Mouse (Mus musculus): ENCODE results near the gene Pebp1.

The Pebp1 gene

DNA sequence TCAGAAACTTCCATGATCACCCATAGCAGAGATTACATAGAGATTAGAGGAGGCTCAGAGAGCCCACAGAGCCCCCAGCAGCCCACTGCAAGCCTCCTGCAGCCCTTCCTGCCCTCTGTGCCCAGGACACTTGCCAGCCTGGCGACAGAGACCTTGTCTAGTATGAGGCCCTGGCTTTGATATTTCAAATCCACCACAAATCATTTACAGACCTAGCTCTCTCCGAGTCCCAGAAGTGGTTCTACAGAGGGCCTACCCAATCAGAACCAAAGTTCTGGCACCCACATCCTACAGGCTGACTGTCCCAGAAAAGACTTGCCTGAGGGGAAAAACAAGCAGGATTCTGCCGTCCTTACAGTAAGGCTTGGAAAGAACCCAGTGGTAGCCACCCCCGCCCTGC lies 2.2 kb downstream of the Pebp1 start:
- no peak for DNase-seq (ENCODE audit: low spot score)

- DNase-seq (ENCODE audit: low spot score): no peak
Measured at GRCm38 (mm10) chr5:117284682-117285081, 2.7 kb downstream of the Pebp1 start.

DNA sequence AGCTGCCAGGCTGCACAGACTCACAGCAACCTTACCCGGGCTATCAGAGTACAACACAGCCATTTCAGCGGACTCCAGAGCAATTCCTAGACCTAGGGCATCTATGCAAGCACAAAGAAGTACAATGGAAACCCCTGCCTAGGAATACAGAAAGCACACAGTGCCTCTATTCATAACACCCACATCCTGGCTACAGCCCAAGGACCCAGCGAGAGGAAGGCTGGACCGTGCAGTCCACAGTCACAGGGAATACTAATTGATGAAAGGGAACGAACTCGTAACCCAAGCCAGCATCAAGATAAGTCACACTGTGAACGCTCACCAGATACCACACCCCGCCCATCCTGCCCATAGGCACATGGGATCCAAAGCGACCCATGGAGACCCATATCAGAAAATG lies 3.4 kb downstream of the Pebp1 start:
- DNase-seq (ENCODE audit: low spot score): peak; percentile 74

DNA sequence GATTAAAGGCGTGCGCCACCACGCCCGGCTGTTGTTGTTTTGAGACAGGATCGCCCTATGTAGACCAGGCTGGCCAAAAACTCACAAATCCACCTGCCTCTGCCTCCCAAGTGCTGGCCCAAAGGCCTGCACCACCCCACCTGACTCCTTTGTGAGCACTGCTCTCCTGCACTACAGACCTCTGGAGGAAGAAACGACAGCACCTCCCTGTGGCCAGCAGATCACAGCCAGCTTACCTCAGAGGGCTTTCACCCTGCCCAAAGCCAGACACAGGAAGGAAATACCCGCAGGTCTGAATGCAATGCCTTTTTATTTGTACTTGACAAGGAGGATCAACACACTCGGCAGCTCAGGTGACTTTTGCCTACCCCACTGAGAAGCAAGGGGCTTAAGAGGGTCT lies 5.1 kb downstream of the Pebp1 start:
- no peak for DNase-seq (ENCODE audit: low spot score)

GRCm38 (mm10) chr5:117281536-117281935 lies 5.9 kb downstream of the Pebp1 start:
- no peak for DNase-seq (ENCODE audit: low spot score)

DNA sequence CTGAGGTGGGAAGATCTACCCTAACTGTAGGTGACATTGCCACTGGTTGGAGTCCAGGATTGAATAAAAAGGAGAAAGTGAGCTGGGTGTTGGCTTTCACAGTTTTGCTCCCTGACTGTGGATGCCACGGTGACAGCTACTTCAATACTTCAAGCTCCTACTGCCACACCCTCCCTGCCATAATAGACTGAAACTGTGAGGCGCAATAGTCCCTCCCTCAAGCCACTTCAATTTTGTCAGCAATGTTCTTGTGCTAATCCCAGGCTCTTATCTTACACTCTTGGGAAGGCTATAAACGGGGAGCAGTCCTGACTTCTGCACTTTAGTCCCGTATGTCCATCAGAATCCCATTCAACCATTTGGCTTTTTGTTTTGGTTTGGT lies 7.8 kb downstream of the Pebp1 start:
- DNase-seq (ENCODE audit: low spot score): no peak

GRCm38 (mm10) chr5:117278809-117279668 lies 8.4 kb downstream of the Pebp1 start:
- no peak for DNase-seq (ENCODE audit: low spot score)

- no peak for DNase-seq (ENCODE audit: low spot score)
Measured at GRCm38 (mm10) chr5:117277784-117278183, 9.6 kb downstream of the Pebp1 start.

DNA sequence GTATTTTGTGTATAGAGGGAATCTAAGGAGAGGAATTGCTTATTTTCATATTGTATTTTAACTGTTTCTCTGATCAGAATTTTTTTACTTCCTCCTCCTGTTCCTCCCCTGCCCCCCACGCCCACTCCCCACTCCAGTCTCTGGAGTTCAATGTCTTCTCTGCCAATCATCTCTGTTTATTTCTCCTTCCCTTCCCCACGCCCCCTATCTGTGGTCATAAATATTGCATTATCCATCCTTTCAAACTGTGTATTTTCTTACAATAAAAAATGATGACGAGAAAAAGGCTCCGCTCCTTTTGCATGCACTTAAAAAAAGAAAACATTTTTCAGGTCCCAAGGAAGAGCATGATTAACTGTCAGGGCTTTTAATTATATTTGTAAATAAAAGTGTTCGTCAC lies 12.6 kb downstream of the Pebp1 start:
- no peak for DNase-seq (ENCODE audit: low spot score)

DNA sequence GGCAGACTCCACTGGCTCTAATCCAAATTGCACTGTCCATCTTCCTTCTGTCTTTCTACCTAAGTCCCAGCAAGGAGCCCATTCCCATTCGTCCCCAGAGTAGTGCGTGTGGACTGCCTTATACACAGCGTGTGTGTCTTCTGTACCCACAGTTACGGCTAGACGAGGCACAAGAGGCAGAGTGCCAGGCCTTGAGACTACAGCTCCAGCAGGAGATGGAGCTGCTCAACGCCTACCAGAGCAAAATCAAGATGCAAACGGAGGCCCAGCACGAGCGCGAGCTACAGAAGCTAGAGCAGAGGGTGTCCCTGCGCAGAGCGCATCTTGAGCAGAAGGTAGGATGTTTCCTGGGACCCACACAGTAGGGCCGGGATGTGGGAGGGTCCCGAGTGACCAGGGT lies 15.5 kb downstream of the Pebp1 start:
- DNase-seq (ENCODE audit: low spot score): no peak

DNA sequence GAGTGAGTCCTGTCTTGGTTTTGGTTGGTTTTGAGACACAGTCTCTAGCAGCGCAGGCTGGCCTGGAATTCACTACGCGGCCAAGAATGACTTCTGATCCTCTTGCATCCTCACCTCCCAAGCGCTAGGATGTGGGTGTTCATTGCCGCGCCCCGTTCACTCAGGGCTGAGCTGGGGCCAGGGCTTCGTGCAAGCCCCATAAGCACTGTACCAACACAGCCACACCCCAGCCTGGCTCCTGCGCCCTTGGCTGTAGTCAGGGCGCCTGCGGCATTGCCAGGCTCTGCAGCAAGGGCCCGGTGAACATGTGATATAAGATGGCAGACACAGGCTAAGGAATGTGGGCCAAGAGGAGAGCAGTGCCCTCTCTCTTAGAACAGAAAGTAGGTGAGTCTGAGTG lies 18.0 kb downstream of the Pebp1 start:
- no peak for DNase-seq (ENCODE audit: low spot score)

- DNase-seq (ENCODE audit: low spot score): no peak
Measured at GRCm38 (mm10) chr5:117268749-117269148, 18.7 kb downstream of the Pebp1 start.

DNA sequence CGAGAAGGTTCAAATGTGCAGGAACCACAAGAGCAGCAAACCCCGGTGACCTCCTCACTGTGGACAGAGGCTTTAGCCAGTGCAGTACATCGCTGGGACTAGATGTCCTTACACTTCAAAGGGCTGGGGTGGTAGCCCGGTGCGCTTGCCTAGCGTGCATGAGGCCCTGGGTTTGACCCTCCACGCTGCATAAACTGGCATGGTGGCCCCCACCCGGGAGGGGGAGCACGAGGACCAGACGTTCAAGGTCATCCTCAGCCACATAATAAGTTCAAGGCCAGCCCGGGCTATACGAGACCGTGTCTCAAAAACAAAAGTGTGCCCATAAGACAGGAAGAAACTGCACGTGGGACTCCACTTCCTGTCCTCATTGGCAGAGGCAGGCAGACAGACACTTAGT lies 19.5 kb downstream of the Pebp1 start:
- DNase-seq (ENCODE audit: low spot score): no peak

- no peak for DNase-seq (ENCODE audit: low spot score)
Measured at GRCm38 (mm10) chr5:117264701-117265100, 22.7 kb downstream of the Pebp1 start.

DNA sequence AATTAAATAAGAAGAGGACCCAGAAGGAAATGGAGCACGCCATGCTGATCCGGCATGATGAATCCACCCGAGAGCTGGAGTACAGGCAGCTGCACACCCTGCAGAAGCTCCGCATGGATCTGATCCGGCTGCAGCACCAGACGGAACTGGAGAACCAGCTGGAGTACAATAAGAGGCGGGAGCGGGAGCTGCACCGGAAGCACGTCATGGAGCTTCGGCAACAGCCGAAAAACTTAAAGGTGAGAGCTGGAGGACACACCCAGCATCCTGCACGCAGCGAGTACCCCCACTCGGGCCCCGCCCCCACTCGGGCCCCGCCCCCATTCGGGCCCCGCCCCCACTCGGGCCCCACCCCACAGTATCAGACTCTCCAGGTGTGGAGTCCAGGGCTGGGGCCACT lies 23.9 kb downstream of the Pebp1 start:
- DNase-seq (ENCODE audit: low spot score): no peak

GRCm38 (mm10) chr5:117258276-117258675 lies 29.1 kb downstream of the Pebp1 start:
- DNase-seq (ENCODE audit: low spot score): no peak

- no peak for DNase-seq (ENCODE audit: low spot score)
Measured at GRCm38 (mm10) chr5:117251763-117252162, 35.7 kb downstream of the Pebp1 start.

- no peak for DNase-seq (ENCODE audit: low spot score)
Measured at GRCm38 (mm10) chr5:117250796-117251195, 36.6 kb downstream of the Pebp1 start.

GRCm38 (mm10) chr5:117248351-117248750 lies 39.1 kb downstream of the Pebp1 start:
- DNase-seq (ENCODE audit: low spot score): no peak

DNA sequence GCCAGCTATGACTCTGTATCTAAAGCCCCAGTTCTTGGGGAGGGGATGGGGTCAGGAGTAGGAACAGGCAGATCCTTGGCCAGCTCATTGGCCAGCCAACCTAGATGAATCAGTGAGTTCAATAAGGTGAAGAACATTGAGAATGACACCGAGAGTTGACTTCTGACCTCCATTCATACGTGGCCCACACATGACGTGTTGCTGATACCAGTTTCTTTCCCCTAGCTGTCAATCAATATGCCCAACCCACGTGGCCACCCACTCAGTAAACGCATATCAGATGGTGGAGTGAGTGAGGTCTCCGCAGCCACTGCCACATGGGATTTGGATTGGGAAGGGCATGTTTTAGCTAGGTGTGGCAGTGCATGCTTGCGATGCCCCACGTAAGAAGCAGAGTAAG lies 42.3 kb downstream of the Pebp1 start:
- no peak for DNase-seq (ENCODE audit: low spot score)

DNA sequence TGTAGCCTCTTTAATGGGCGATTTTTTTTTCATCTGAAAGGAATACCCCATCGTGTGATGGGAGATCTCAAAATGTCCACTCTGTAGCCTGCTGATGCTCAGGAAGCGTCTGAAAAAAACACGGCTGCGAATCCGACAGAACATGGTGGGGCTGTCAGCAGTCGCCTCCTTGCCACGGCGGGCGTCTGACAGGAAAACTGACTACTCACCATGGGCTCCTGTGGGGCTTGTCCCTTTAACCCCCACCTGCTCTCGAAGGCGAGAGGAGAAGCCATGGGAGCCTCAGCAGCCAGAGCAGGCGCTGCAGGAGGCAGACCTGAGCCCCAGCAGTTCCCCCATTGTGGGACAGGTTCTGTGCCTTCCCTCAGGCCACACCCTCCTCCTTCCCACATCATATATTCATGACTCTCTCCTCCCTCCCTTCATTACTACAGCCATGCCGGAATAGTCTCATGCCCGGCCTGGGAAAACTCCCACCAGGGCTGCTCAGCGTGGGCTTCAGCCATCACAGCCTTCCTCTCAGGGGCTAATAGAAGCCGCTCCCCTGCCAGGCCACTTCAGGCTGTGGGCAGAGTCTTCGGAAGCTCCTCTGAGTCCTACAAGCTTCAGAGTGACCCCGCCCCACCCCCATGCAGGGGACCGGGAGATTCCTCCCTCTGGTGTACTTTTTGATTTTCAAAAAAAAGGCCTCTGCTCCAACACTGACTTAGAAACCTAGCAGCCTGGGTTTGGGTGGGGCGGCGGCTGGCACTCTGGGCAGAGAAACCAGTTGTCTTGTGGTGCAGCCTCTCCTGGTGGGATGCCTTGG lies 44.5 kb downstream of the Pebp1 start:
- DNase-seq (ENCODE audit: low spot score): no peak

DNA sequence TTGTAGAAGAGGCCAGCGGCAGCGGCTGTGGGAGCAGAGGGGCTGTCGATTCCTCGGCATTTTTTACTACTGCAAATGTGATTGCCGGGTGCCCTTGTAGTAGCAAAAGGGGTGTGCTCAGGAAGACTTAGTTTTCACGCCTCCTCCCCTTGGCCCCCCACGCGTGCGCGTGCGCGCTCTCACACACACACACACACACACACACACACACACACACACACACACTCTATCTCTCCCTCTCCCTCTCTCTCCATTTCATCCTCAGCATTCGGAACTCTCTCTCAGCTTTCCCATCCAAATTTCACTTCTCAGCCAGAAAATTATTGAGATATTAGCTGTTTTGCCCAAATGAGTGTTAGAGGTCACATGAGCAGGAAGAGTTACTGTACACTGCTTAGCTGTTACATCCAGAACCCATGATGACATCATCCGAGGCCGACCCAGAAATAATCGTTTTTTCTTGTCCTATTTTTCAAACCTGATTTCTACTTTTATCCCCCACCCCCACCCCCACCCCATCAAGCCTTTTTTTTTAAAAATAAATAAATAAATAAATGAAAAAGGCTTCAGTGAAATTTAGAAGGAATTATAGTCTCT lies 45.4 kb downstream of the Pebp1 start:
- no peak for DNase-seq (ENCODE audit: low spot score)

- no peak for DNase-seq (ENCODE audit: low spot score)
Measured at GRCm38 (mm10) chr5:117240761-117241322, 46.6 kb downstream of the Pebp1 start.
